Mouse (Mus musculus): ENCODE measurements around the gene Pprc1. TPM values are rescaled to one million over a fixed set of nuclear protein-coding genes. Genes with fewer than 3 reads are reported as not detected.

Pprc1 gene
- polyA plus RNA-seq, 1 experiment from 2014 or later = 15.4 TPM

DNA sequence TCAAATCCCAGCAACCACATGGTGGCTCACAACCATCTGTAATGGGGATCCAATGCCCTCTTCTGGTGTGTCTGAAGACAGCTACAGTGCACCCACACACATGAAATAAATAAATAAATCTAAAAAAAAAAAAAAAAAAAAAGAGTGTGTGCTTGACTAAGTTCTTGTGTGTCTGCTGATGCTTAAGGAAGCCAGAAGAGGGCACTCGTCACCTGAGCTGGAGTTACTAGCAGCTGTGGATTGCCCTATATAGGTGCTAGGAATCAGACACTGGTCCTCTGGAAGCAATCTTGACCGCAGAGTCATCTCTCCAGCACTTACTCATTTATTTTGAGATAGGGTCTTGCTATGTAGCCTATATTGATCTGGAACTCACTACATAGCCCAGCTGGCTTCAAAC, 49.5 kb downstream of the Pprc1 start:
- Histone ChIP-seq H3K27me3 (replicated peaks; ENCODE audit: control insufficient read depth, insufficient read depth, low read length) (no peaks in the 10 kb centered on the region), H3K4me1 (ENCODE audit: control insufficient read depth, insufficient read depth, low read depth, low read length) (no peaks in the 10 kb centered on the region), H3K36me3 (ENCODE audit: control insufficient read depth, insufficient read depth, low read length) (no peaks in the 10 kb centered on the region), H3K4me3 (ENCODE audit: low read length) (no peak overlapping the region), H3K4me2 (ENCODE audit: low read length) (no peak overlapping the region), H3K9ac (ENCODE audit: low read depth, low read length) (no peak overlapping the region), H3K9me3 (ENCODE audit: control insufficient read depth, low read length) (no peaks in the 10 kb centered on the region), H3K27ac (ENCODE audit: low read depth, low read length) (no peak overlapping the region)
- no peak for ATAC-seq
- 88% methylated on average over 2 of the region's 2 CpGs for WGBS

DNA sequence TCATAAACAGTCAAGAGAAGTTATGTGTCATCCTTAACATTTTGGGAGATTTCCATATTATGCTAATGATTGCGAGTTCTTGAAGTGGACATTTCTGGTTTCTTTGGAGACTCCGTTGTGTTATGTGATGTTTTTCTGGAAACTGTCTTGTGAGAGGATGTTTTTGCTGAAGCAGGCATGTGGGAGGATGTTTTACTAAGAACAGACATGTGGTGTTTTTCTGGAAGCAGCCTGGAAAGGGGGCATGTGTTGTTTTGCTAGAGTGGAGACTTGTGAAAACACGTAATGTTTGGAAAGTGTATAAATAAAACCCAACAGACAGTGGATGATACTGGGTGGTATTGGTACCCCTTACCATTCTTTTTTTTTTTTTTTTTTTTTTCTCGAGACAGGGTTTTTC, 50.6 kb downstream of the Pprc1 start:
- Histone ChIP-seq H3K36me3 (ENCODE audit: control insufficient read depth, insufficient read depth, low read length) (no peaks in the 10 kb centered on the region), H3K27me3 (replicated peaks; ENCODE audit: control insufficient read depth, insufficient read depth, low read length) (no peaks in the 10 kb centered on the region), H3K27ac (ENCODE audit: low read depth, low read length) (no peak overlapping the region), H3K4me3 (ENCODE audit: low read length) (no peak overlapping the region), H3K4me1 (ENCODE audit: control insufficient read depth, insufficient read depth, low read depth, low read length) (no peaks in the 10 kb centered on the region), H3K9me3 (ENCODE audit: control insufficient read depth, low read length) (no peaks in the 10 kb centered on the region), H3K4me2 (ENCODE audit: low read length) (no peak overlapping the region), H3K9ac (ENCODE audit: low read depth, low read length) (no peak overlapping the region)
- ATAC-seq = no peak
- WGBS = 86% methylated on average over 4 of the region's 4 CpGs

DNA sequence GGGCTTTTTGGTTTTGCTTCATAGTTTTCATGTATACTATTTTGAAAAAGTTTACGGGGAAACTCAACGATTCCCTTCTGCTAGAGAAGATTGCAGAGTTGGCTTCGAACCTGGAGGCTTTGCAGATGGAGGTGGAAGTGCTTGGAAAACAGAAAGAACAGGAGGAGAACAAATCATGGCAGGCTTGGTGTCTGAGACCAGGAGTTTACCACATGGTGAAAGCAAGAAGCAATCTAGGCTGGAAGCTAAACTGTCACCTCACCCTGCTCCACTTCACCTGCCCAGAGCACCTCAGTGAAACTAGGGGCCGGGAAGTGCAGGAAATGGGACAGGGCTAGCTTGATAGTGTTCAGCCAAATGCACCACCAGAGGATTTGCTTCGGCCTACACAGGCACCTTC, 51.7 kb downstream of the Pprc1 start:
- no peak overlapping the region for H3K27ac ChIP-seq (ENCODE audit: low read depth, low read length)
- no peak overlapping the region for H3K9ac ChIP-seq (ENCODE audit: low read depth, low read length)
- H3K4me1 ChIP-seq (ENCODE audit: control insufficient read depth, insufficient read depth, low read depth, low read length) = no peaks in the 10 kb centered on the region
- H3K4me3 ChIP-seq (ENCODE audit: low read length) = no peak overlapping the region
- H3K36me3 ChIP-seq (ENCODE audit: control insufficient read depth, insufficient read depth, low read length) = no peaks in the 10 kb centered on the region
- WGBS = 96% methylated on average over 5 of the region's 5 CpGs
- no peak for ATAC-seq
- H3K9me3 ChIP-seq (ENCODE audit: control insufficient read depth, low read length) = no peaks in the 10 kb centered on the region
- H3K4me2 ChIP-seq (ENCODE audit: low read length) = no peak overlapping the region
- H3K27me3 ChIP-seq (replicated peaks; ENCODE audit: control insufficient read depth, insufficient read depth, low read length) = no peaks in the 10 kb centered on the region

DNA sequence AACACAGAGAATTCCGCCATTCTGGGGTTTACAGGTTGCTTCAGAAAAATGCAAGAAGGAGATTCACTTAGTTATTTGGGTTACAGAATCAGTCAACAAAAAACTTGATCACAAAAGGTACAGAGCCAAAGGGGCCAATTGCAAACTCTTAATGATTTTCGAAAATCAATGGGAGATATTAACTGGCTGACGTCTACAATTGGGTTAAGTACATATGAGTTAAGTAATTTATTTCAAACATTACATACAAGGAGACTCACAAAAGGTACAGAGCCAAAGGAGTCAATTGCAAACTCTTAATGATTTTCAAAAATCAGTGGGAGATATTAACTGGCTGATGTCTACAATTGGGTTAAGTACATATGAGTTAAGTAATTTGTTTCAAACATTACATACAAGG, 54.9 kb downstream of the Pprc1 start:
- ATAC-seq = no peak
- 91% methylated on average over 3 of the region's 3 CpGs for WGBS
- Histone ChIP-seq H3K27me3 (replicated peaks; ENCODE audit: control insufficient read depth, insufficient read depth, low read length) (no peaks in the 10 kb centered on the region), H3K4me1 (ENCODE audit: control insufficient read depth, insufficient read depth, low read depth, low read length) (no peaks in the 10 kb centered on the region), H3K27ac (ENCODE audit: low read depth, low read length) (no peak overlapping the region), H3K36me3 (ENCODE audit: control insufficient read depth, insufficient read depth, low read length) (no peaks in the 10 kb centered on the region), H3K9ac (ENCODE audit: low read depth, low read length) (no peak overlapping the region), H3K4me3 (ENCODE audit: low read length) (no peak overlapping the region), H3K4me2 (ENCODE audit: low read length) (no peak overlapping the region), H3K9me3 (ENCODE audit: control insufficient read depth, low read length) (no peaks in the 10 kb centered on the region)

DNA sequence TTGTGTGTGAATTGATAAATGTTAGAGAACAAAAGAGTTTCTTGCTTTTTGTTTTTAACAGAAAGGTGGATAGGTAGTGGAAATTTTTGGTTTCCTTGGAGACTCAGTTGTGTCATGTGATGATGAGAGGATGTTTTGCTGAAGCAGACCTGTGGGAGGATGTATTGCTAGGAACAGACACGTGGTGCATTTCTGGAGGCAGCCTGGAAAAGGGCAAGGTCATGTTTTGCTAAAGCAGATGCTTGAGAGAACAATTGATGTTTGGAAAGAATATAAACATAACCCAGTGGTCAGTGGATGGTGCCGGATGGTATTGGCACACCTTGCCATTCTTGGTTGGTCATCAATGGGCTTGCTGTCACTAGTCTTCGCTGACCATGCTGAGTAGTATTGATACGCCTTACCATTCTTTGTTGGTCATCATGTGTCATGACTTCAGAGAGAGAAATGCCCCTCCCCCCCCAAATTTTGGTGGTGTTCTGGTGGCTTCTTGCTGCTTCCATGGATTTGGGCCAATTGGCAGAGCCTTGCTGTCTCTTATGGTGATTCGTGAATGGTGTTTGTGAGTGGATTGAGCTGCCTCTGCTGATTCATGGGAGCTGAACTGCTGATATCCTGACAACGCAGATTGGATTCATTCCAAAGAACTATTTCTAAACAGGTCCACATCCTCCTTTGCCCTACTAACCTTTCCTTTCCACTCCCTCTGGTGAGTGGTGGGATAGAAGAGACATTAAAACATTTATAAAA, 58.9 kb downstream of the Pprc1 start:
- no peaks in the 10 kb centered on the region for H3K27me3 ChIP-seq (replicated peaks; ENCODE audit: control insufficient read depth, insufficient read depth, low read length)
- H3K27ac ChIP-seq (ENCODE audit: low read depth, low read length) = no peak overlapping the region
- H3K9ac ChIP-seq (ENCODE audit: low read depth, low read length) = no peak overlapping the region
- no peaks in the 10 kb centered on the region for H3K4me1 ChIP-seq (ENCODE audit: control insufficient read depth, insufficient read depth, low read depth, low read length)
- no peak for ATAC-seq
- no peak overlapping the region for H3K4me2 ChIP-seq (ENCODE audit: low read length)
- no peaks in the 10 kb centered on the region for H3K36me3 ChIP-seq (ENCODE audit: control insufficient read depth, insufficient read depth, low read length)
- H3K4me3 ChIP-seq (ENCODE audit: low read length) = no peak overlapping the region
- no peaks in the 10 kb centered on the region for H3K9me3 ChIP-seq (ENCODE audit: control insufficient read depth, low read length)
- WGBS = 88% methylated on average over 5 of the region's 6 CpGs

DNA sequence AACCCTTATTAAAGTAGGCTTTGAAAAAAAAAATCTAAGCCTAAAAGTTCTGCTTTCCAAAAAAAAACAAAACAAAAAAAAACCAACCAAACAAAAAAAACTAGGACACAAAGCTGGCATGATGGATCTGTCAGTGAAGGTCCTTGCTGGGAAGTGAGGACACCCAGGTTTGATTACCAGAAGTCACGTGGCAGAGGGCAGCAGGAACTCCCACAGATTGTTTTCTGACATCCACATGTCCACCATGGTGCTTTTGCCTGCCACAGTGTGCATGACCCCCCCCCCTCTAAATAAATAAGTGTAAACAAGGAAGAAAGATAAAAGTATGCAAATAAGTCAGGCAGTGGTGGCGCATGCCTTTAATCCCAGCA, 59.5 kb downstream of the Pprc1 start:
- H3K27me3 ChIP-seq (replicated peaks; ENCODE audit: control insufficient read depth, insufficient read depth, low read length) = no peaks in the 10 kb centered on the region
- no peaks in the 10 kb centered on the region for H3K9me3 ChIP-seq (ENCODE audit: control insufficient read depth, low read length)
- no peak overlapping the region for H3K4me2 ChIP-seq (ENCODE audit: low read length)
- H3K4me1 ChIP-seq (ENCODE audit: control insufficient read depth, insufficient read depth, low read depth, low read length) = no peaks in the 10 kb centered on the region
- H3K36me3 ChIP-seq (ENCODE audit: control insufficient read depth, insufficient read depth, low read length) = no peaks in the 10 kb centered on the region
- H3K9ac ChIP-seq (ENCODE audit: low read depth, low read length) = no peak overlapping the region
- H3K4me3 ChIP-seq (ENCODE audit: low read length) = no peak overlapping the region
- ATAC-seq = no peak
- no peak overlapping the region for H3K27ac ChIP-seq (ENCODE audit: low read depth, low read length)
- WGBS = 78% methylated on average over 2 of the region's 2 CpGs

DNA sequence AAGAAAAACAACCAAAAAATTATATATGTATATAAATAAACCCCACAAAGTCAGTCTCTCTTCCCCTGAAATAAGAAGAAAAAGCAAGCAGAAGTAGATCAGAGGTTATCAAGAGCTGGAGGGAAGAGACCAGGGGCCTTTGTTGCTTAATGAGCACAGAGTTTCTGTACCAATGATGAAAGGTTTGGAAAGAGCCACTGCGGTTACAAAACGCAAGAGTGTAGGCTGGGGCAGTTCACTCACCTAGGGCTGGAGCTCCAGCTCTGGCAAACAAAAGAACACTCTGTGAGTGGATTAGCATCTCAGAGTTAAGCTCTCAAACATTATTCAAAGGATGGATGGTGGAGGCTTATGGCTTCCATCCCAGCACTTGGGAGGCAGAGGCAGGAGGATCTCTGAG, 65.5 kb downstream of the Pprc1 start:
- no peak for ATAC-seq
- no peak overlapping the region for H3K27ac ChIP-seq (ENCODE audit: low read depth, low read length)
- no peaks in the 10 kb centered on the region for H3K9me3 ChIP-seq (ENCODE audit: control insufficient read depth, low read length)
- no peaks in the 10 kb centered on the region for H3K27me3 ChIP-seq (replicated peaks; ENCODE audit: control insufficient read depth, insufficient read depth, low read length)
- no peak overlapping the region for H3K9ac ChIP-seq (ENCODE audit: low read depth, low read length)
- no peak overlapping the region for H3K4me3 ChIP-seq (ENCODE audit: low read length)
- H3K4me2 ChIP-seq (ENCODE audit: low read length) = no peak overlapping the region
- no peaks in the 10 kb centered on the region for H3K4me1 ChIP-seq (ENCODE audit: control insufficient read depth, insufficient read depth, low read depth, low read length)
- no peaks in the 10 kb centered on the region for H3K36me3 ChIP-seq (ENCODE audit: control insufficient read depth, insufficient read depth, low read length)
- 74% methylated on average over 2 of the region's 2 CpGs for WGBS

DNA sequence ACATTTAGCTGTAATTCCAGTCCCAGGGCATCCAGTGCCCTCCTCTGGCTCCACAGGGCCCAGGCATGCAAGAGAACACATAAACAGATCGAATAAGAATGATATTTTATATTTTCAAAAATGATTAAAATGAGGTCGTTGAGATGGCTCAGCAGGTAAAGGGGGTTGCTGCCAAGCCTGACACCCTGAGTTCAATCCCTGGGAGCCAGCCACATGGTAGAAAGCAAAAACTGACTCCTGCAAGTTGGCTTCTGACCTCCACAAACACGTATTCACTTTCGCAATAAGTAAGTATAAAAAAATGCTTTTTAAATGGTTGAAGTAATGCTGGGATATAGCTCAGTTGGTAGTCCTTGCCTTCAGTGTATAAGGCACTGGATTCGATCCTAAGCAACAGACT, 66.1 kb downstream of the Pprc1 start:
- no peaks in the 10 kb centered on the region for H3K4me1 ChIP-seq (ENCODE audit: control insufficient read depth, insufficient read depth, low read depth, low read length)

DNA sequence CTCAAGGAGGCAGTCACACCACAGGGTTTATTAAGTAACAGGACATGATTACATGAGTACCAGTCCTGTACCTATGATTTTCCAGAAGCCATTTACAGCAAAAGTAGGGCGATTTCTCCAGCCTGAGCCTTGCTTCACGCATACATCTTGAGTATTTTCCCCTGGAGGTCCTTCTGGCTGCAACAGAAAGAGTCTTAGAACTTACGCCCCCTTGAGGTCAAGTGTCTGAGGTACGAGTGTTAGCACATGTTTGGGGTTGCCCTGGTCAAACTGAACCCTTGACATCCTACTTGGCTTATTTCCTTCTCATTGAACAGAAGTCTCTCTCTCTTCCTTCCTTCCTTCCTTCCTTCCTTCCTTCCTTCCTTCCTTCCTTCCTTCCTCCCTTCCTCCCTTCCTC, 69.9 kb downstream of the Pprc1 start:
- H3K27ac ChIP-seq (ENCODE audit: low read depth, low read length) = no peak overlapping the region
- no peaks in the 10 kb centered on the region for H3K36me3 ChIP-seq (ENCODE audit: control insufficient read depth, insufficient read depth, low read length)
- no peak for ATAC-seq
- no peak overlapping the region for H3K4me2 ChIP-seq (ENCODE audit: low read length)
- H3K9me3 ChIP-seq (ENCODE audit: control insufficient read depth, low read length) = no peaks in the 10 kb centered on the region
- 56% methylated on average over 4 of the region's 4 CpGs for WGBS
- H3K4me3 ChIP-seq (ENCODE audit: low read length) = no peak overlapping the region
- no peaks in the 10 kb centered on the region for H3K4me1 ChIP-seq (ENCODE audit: control insufficient read depth, insufficient read depth, low read depth, low read length)
- H3K9ac ChIP-seq (ENCODE audit: low read depth, low read length) = no peak overlapping the region
- no peaks in the 10 kb centered on the region for H3K27me3 ChIP-seq (replicated peaks; ENCODE audit: control insufficient read depth, insufficient read depth, low read length)

More for the DNA sequence above, 66.1 kb downstream of the Pprc1 start:
- no peak for ATAC-seq
- no peaks in the 10 kb centered on the region for H3K27me3 ChIP-seq (replicated peaks; ENCODE audit: control insufficient read depth, insufficient read depth, low read length)
- H3K4me3 ChIP-seq (ENCODE audit: low read length) = no peak overlapping the region
- 87% methylated on average over 5 of the region's 5 CpGs for WGBS
- no peak overlapping the region for H3K27ac ChIP-seq (ENCODE audit: low read depth, low read length)
- H3K9ac ChIP-seq (ENCODE audit: low read depth, low read length) = no peak overlapping the region
- H3K36me3 ChIP-seq (ENCODE audit: control insufficient read depth, insufficient read depth, low read length) = no peaks in the 10 kb centered on the region
- no peaks in the 10 kb centered on the region for H3K9me3 ChIP-seq (ENCODE audit: control insufficient read depth, low read length)
- no peak overlapping the region for H3K4me2 ChIP-seq (ENCODE audit: low read length)

DNA sequence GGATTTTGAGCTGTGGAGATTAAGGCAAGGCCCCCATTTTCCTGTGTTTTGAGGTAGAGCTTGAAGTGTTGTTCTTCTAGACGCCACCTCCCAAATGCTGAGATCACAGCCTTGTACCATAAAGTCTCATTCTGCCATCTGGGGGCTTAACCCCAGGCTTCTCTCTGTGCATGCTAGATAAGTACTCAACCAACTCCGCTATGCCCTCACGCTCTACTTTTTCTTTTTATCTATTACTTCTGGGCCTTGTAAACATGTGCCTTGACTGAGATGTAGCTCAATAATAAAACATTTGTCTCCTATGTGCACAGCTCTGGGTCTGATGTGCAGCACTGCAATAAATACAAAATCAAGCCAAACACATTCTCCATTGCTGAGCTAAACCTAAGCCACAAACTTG, 74.8 kb downstream of the Pprc1 start:
- ATAC-seq = no peak
- 93% methylated on average over 3 of the region's 3 CpGs for WGBS
- Histone ChIP-seq H3K9me3 (ENCODE audit: control insufficient read depth, low read length) (no peaks in the 10 kb centered on the region), H3K4me2 (ENCODE audit: low read length) (no peak overlapping the region), H3K9ac (ENCODE audit: low read depth, low read length) (no peak overlapping the region), H3K36me3 (ENCODE audit: control insufficient read depth, insufficient read depth, low read length) (no peaks in the 10 kb centered on the region), H3K27ac (ENCODE audit: low read depth, low read length) (no peak overlapping the region), H3K27me3 (replicated peaks; ENCODE audit: control insufficient read depth, insufficient read depth, low read length) (no peaks in the 10 kb centered on the region), H3K4me1 (ENCODE audit: control insufficient read depth, insufficient read depth, low read depth, low read length) (no peaks in the 10 kb centered on the region), H3K4me3 (ENCODE audit: low read length) (no peak overlapping the region)

All from hindbrain, embryonic 16.5 days (tissue).